Mouse (Mus musculus): ENCODE data around the gene Resf1.

DNA sequence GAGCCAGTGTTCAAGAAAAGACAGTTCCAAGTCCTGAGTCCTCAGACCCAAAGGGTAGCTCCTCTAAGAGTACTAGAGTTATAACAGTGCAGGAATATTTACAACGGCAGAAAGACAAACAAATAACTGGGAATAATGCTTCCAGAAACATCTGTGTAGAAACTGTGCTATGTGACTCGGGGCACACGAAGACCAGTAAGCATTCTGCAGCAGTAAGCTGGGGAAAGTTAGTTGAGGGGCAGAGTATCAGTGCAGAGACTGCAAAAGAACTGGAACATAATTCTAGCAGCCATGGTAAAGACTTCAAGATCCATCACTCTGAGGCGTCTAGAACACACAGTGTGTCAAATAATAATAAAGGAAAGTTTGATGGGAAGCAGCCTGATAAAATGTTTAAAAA lies 19.9 kb downstream of the Resf1 start:
- TF ChIP-seq CTCF (IDR thresholded peaks at IDR 0.05; ENCODE audit: borderline replicate concordance, insufficient read depth, low read length) (no peak), POLR2A (IDR thresholded peaks at IDR 0.05; ENCODE audit: low read depth, low read length) (no peak)
